Mouse (Mus musculus): ENCODE data around the gene Ndufs3. TPM values are rescaled to one million over a fixed set of nuclear protein-coding genes. Genes with fewer than 3 reads are reported as not detected.

Ndufs3 gene
- total RNA-seq (2014; fragmentation: Nextera tagmentation) (159 TPM in 2 replicates), total RNA-seq (2017) (93.2 and 128 TPM in 2 replicates)

DNA sequence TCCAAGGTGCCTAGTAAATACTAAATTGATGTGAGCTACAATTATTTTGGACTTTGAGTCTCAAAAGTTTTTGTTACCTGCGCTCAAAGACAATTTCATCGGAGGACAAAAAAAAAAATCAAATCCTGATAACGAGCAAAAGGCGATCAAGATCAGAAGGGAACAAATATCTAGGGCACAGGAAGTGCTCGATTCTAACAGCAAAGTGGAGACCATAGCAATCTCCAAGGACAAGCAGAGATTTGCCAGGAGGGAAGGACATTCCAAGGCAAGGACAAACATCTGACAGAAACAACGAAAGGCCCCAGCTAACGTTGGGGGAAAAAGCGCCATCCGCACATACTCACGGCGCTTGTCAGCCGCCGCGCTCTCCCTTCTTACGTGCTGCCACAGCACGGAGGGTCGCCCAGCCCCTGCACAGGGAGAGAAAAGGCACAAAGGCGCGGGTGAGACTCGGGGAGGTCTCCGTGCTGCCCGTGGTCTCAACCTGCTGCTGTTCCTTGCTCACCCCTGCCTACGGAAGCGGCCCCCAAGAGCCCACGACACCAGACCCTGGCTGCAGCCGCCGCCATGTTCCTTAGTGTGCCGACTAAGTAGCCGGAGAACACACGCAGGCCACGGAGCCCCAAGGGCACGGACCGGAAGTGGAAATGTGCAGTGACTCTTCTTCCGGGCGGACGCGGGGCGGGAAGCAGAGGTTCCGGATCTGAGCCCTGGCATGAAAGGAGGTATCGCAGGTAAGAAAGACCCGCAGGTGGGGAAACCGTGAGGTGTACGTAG lies at the start of gene Ndufs3, which contains the start of gene Kbtbd4:
Ndufs3 (minus strand) TSS at position 752 of the 780 bp plus-strand sequence.
Kbtbd4 (plus strand) TSS at position 665 of the 780 bp plus-strand sequence.
- ATAC-seq (replicated peaks; ENCODE audit: poor library complexity, severe bottlenecking), result peak; percentile 92

GRCm38 (mm10) chr2:90953461-90953860 lies 48.8 kb upstream of the Ndufs3 start:
- no peak for ATAC-seq (replicated peaks; ENCODE audit: poor library complexity, severe bottlenecking)

GRCm38 (mm10) chr2:90950582-90951194 lies 46.1 kb upstream of the Ndufs3 start:
- no peak; the same call in 1 of the 2 replicates for ATAC-seq (replicated peaks; ENCODE audit: poor library complexity, severe bottlenecking)

DNA sequence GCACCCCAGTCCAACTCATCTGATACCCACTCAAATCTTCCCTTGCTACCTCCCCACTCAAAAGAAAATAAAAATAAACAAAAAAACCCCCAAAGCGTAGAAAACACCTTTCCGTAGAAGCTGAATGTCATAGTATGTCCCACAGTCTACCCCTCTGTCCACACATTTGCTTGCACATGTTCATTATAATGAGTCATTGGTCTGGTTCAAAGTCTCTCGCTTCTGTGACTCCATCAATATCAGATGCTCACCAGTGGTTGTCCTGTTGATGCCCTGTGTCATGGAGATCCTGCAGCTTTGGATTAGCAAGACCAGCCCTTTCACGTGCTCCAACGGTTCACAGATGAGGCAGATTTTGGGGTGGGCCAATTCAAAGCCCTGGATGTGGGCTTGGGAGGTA lies 45.5 kb upstream of the Ndufs3 start:
- ATAC-seq (replicated peaks; ENCODE audit: poor library complexity, severe bottlenecking), result no peak

- no peak for ATAC-seq (replicated peaks; ENCODE audit: poor library complexity, severe bottlenecking)
Observed at GRCm38 (mm10) chr2:90941744-90942143, 37.1 kb upstream of the Ndufs3 start.

DNA sequence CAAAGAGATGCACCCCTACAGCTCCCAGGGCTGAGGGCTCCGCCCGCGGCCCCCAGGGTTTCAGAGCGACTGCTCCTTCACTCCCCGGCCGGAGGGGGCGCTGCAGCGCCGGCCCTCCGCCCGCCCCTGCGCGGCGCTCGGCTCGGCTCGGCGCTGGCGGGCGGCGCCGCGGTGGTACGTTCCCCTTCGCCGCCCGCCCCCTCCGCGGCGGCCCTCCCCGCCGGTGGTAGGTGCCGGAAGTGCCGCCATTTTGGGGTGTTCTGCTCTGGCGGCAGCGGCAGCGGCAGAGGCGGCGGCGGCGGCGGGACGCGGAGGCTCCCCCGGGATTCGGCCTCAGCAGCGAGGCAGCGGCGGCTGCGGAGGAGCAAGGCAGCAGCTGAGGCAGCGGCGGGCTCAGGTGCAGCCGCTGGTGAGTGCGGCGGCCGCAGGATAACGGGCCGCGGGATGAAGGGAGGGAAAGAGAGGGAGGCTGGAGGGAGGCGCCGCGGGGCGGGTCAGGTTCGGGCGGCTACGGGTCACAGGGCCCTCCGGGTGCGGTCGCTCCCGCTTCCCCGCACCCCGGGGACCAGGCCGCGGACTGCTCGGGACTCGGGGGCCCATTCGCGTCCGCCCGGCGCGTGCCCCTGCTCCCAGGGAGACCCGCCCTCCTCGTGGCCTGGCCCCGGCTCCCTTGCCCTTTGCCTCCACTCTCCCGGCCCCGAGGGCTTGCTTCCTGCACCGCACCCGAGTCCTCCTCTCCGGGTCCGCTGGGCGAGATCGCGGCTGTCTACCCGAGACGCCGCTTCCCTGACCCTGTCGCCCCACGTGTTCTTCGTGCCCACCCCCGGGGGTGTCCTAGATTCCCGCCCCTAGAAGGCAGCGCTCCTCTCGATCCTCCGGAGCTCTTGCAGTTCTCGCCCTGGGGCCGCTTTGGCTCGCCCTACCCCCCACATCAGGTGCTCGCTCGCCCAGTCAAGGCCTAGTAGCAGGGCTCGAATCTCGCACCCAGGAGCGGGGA lies 35.9 kb upstream of the Ndufs3 start, which contains the start of gene Celf1:
Celf1 (plus strand) TSS at position 150 of the 997 bp plus-strand sequence.
- ATAC-seq (replicated peaks; ENCODE audit: poor library complexity, severe bottlenecking), result peak; percentile 80

DNA sequence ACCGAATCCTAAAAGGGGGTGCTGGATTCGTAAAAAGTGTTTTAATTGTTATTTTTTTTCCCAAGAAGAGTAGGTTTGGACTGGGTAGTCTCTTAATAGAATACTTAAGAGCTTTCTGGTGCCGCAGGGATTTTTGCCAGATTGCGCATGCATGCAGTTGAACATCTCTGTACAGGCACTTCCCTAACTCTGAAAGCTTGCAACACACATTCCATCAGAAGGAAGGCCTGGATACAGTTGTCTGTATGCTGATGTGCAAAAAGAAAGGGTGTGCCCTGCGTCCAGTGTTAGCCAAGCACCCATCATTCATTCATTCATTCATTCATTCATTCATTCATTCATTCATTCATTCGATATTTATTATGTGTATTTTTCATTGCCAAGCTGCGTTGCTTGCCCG lies 35.1 kb upstream of the Ndufs3 start:
- peak; percentile 69 for ATAC-seq (replicated peaks; ENCODE audit: poor library complexity, severe bottlenecking)

- no peak for ATAC-seq (replicated peaks; ENCODE audit: poor library complexity, severe bottlenecking)
Observed at GRCm38 (mm10) chr2:90938362-90938761, 33.7 kb upstream of the Ndufs3 start.

DNA sequence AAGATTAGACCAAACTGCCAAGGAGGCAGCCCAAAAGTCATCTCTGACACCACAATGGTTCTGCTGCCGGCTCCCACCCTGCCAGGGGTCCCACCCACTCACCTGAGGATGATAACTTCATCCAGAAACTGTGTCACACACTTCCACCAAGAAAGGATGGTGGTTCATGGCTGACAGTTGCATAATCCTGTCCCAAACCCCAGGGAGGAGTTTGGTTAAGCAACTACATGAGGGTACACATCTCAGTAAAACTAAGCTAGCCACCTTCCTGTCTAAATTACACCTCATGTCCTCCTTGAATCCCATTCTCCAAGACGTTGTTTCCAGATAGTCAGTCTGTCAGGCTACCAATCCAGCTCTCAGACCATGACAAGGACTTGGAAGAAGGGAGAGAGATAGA lies 27.6 kb upstream of the Ndufs3 start:
- no peak for ATAC-seq (replicated peaks; ENCODE audit: poor library complexity, severe bottlenecking)

GRCm38 (mm10) chr2:90931829-90932228 lies 27.2 kb upstream of the Ndufs3 start:
- no peak for ATAC-seq (replicated peaks; ENCODE audit: poor library complexity, severe bottlenecking)

GRCm38 (mm10) chr2:90928566-90928965 lies 23.9 kb upstream of the Ndufs3 start:
- no peak for ATAC-seq (replicated peaks; ENCODE audit: poor library complexity, severe bottlenecking)

DNA sequence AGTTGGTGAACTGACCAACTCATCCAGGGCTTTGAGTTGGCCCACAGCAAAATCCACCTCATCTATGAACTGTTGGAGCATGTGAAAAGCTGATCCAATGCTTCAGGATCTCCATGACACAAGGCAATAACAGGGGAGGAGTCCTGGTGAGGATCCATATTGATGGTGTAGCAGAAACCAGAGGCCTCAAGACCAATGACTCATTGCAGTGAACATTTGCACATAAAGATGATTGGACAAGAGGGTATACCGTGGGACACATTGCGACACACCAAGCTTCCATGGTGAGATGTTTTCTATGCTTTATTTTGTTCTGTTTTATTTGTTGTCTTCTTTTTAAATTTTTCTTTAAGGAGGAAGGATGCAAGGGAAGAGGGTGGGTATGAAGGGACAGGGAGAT lies 18.0 kb upstream of the Ndufs3 start:
- ATAC-seq (replicated peaks; ENCODE audit: poor library complexity, severe bottlenecking), result peak; percentile 32; the same call in 1 of the 2 replicates

GRCm38 (mm10) chr2:90921178-90921577 lies 16.6 kb upstream of the Ndufs3 start:
- no peak for ATAC-seq (replicated peaks; ENCODE audit: poor library complexity, severe bottlenecking)

DNA sequence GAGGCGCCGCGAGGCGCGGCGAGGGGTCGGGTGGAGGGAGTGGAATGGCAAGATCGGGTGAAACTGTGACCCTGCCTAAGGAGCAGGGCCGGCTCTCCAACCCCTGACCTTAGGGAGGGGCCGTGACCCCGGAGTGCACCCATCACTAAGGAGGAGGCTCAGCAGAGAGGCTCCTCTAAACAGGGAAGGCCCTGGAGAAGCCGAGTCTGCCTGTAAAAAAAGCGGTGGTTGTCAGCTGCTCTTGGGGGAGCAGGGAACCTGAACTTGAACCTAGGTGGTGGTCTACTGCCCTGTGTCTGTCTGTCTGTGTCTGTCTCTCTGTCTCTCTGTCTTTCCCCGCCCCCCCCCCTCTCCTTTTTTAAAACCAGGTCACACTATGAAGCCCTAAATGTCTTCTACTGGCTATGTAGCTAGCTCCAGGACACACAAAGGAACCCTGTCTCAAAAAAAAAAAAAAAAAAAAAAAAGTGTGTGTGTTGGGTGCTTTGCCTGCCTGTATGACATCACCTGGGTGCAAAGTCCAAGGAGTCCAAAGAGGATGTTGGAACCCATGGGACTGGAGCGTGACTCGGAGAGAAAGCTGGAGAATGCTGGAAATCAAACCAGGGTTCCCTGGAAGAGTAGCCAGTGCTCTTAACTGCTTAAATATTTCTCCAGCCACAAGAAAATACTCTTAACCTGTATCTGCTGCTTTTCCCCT lies 13.5 kb upstream of the Ndufs3 start:
- ATAC-seq (replicated peaks; ENCODE audit: poor library complexity, severe bottlenecking), result peak; percentile 61

DNA sequence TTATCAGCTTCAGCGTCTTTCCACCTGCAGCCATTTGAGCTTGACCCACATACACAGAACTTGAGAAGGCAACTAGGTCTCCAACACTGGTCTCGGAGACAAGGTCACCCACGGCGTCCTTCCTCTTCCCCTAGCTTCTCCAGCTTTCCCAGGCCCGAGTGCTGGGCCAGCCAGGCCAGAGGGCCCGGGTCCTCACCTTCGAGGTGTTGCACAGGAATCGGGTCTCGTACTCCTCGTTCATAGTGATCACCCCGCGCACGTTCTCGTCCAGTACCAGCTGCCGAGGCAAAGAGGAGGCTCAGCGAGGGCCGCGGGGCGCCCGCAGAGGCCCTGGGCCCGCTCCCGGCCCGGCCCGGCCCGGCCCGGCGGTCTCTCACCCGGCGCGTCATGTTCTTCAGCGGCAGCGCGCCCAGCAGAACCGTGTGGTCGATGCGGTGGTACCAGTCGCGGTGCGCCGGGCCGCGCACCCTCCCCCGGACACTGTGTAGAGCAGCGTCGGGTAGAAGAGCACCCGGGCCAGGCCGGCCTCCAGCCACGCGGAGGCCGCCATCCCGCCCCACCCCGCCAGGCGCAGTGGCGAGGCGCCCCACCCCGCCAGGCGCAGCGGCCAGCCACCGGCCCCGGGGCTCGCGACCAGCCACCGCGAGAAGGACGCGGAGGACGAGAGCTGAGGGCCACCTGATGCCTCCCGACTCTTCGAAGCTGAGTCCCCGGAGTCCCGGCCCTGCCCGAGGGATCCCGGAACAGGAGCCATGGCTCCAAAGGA lies 12.8 kb upstream of the Ndufs3 start:
- peak; percentile 81 for ATAC-seq (replicated peaks; ENCODE audit: poor library complexity, severe bottlenecking)

GRCm38 (mm10) chr2:90916560-90917232 lies 12.1 kb upstream of the Ndufs3 start:
- ATAC-seq (replicated peaks; ENCODE audit: poor library complexity, severe bottlenecking), result 0 out of 2 replicates have a peak, but pooled peaks have one; percentile 17

- ATAC-seq (replicated peaks; ENCODE audit: poor library complexity, severe bottlenecking), result no peak
Observed at GRCm38 (mm10) chr2:90915516-90915915, 10.9 kb upstream of the Ndufs3 start.

- no peak for ATAC-seq (replicated peaks; ENCODE audit: poor library complexity, severe bottlenecking)
Observed at GRCm38 (mm10) chr2:90913671-90914070, 9.0 kb upstream of the Ndufs3 start.

Measured in granulocyte monocyte progenitor cell, adult 5-6 weeks (primary cell).